Mouse (Mus musculus) CH12.LX (cell line): ENCODE data around the gene Polr3gl. TPM values are rescaled to one million over a fixed set of nuclear protein-coding genes. Genes with fewer than 3 reads are reported as not detected.

ENCODE experiments used
- DNase-seq: peaks from one replicate; pipeline ENCODE4 v3.0.0-alpha.2; 2013; ENCODE audit errors: extremely low read depth
- H3K27ac ChIP-seq: 2 replicates; pipeline ENCODE4 v1.5.1; 2012; ENCODE audit warnings: low read depth, mild to moderate bottlenecking, control low read depth, moderate library complexity; ENCODE audit not compliant: insufficient read depth
- H3K27me3 ChIP-seq: replicated peaks from 2 replicates; pipeline ENCODE3; 2012; ENCODE audit warnings: inconsistent platforms
- H3K36me3 ChIP-seq, 2 experiments: replicated peaks in 1 of 2; 2 replicates each; pipeline versions ENCODE3 to v1.6.1; 2012; ENCODE audit warnings: inconsistent platforms in 1 of 2, low read length in 1 of 2, mild to moderate bottlenecking in 1 of 2, mixed read lengths in 1 of 2, moderate library complexity in 1 of 2; ENCODE audit not compliant: control insufficient read depth in 1 of 2, insufficient read depth in 1 of 2
- H3K4me1 ChIP-seq, 2 experiments: 2 replicates each; pipeline ENCODE4 v1.6.1; 2012; ENCODE audit warnings: inconsistent platforms in 1 of 2, moderate library complexity in 1 of 2; ENCODE audit not compliant: insufficient read depth in 2 of 2, control insufficient read depth in 1 of 2
- H3K4me2 ChIP-seq: 2 replicates; pipeline ENCODE4 v1.6.1; 2012; ENCODE audit warnings: low read depth, mild to moderate bottlenecking, control low read depth; ENCODE audit not compliant: poor library complexity, insufficient read depth, severe bottlenecking
- H3K4me3 ChIP-seq, 3 experiments: fragments of 150-350 bp in 1 of 3; sonication (generic) in 1 of 3; replicated peaks in 1 of 3; 2 replicates each; pipeline versions ENCODE3 to v1.5.1; 2011 to 2012; ENCODE audit warnings: low read depth in 2 of 3, low read length in 2 of 3, mild to moderate bottlenecking in 2 of 3, moderate library complexity in 2 of 3, control low read depth in 1 of 3, improper control_type of control experiment in 1 of 3, inconsistent platforms in 1 of 3, mixed read lengths in 1 of 3; ENCODE audit not compliant: poor library complexity in 1 of 3
- H3K79me2 ChIP-seq: replicated peaks from 2 replicates; pipeline ENCODE4 v1.6.1; 2012; ENCODE audit warnings: mild to moderate bottlenecking, moderate library complexity; ENCODE audit not compliant: control insufficient read depth, poor library complexity, insufficient read depth, severe bottlenecking; ENCODE audit errors: extremely low read depth
- H3K9ac ChIP-seq: 2 replicates; pipeline ENCODE4 v1.6.1; 2012; ENCODE audit warnings: low read depth, mild to moderate bottlenecking, control low read depth, moderate library complexity; ENCODE audit not compliant: insufficient read depth
- H3K9me3 ChIP-seq: replicated peaks from 2 replicates; pipeline ENCODE3; 2012; ENCODE audit warnings: low read length, inconsistent platforms, mixed read lengths
- BHLHE40 ChIP-seq: IDR thresholded peaks from 2 replicates; pipeline ENCODE4 v1.6.1; 2011; ENCODE audit warnings: mild to moderate bottlenecking, low read depth, low read length, improper control_type of control experiment
- CHD2 ChIP-seq: IDR thresholded peaks from 2 replicates; pipeline ENCODE4 v1.6.1; 2011; ENCODE audit warnings: low read length, improper control_type of control experiment
- ELF1 ChIP-seq: IDR thresholded peaks from 2 replicates; pipeline ENCODE4 v1.6.1; 2014; ENCODE audit warnings: low read depth, mild to moderate bottlenecking, inconsistent platforms, low read length, improper control_type of control experiment
- EP300 ChIP-seq: IDR thresholded peaks from 2 replicates; pipeline ENCODE4 v1.6.1; 2011; ENCODE audit warnings: low read length, improper control_type of control experiment
- HCFC1 ChIP-seq: IDR thresholded peaks from 2 replicates; pipeline ENCODE4 v1.6.1; 2012; ENCODE audit warnings: low read depth, mild to moderate bottlenecking, inconsistent platforms, low read length, improper control_type of control experiment
- JUND ChIP-seq: conservative IDR thresholded peaks from 2 replicates; pipeline ENCODE4 v1.6.1; 2011; ENCODE audit warnings: low read depth, low read length, improper control_type of control experiment
- KAT2A ChIP-seq: IDR thresholded peaks from 2 replicates; pipeline ENCODE4 v1.6.1; 2012; ENCODE audit warnings: low read length, improper control_type of control experiment, inconsistent platforms; ENCODE audit not compliant: insufficient replicate concordance
- MXI1 ChIP-seq: IDR thresholded peaks from 2 replicates; pipeline ENCODE4 v1.6.1; 2011; ENCODE audit warnings: mild to moderate bottlenecking, low read depth, low read length, improper control_type of control experiment
- MYC ChIP-seq: IDR thresholded peaks from 2 replicates; pipeline ENCODE4 v1.6.1; 2011; ENCODE audit warnings: low read depth, mild to moderate bottlenecking, improper control_type of control experiment, low read length
- NELFE ChIP-seq: IDR thresholded peaks from 2 replicates; pipeline ENCODE4 v1.6.1; 2011; ENCODE audit warnings: low read depth, low read length, improper control_type of control experiment
- PAX5 ChIP-seq: IDR thresholded peaks from 2 replicates; pipeline ENCODE4 v1.6.1; 2012; ENCODE audit warnings: low read length, inconsistent platforms, mixed read lengths
- POLR2AphosphoS2 ChIP-seq: IDR thresholded peaks from 2 replicates; pipeline ENCODE4 v1.6.1; 2011; ENCODE audit warnings: low read depth, low read length, improper control_type of control experiment
- RCOR1 ChIP-seq: conservative IDR thresholded peaks from 2 replicates; pipeline ENCODE4 v1.6.1; 2012; ENCODE audit warnings: low read depth, mild to moderate bottlenecking, inconsistent platforms, low read length, improper control_type of control experiment
- SIN3A ChIP-seq: IDR thresholded peaks from 2 replicates; pipeline ENCODE4 v1.6.1; 2012; ENCODE audit warnings: low read length, improper control_type of control experiment, inconsistent platforms
- TBP ChIP-seq: conservative IDR thresholded peaks from 2 replicates; pipeline ENCODE4 v1.6.1; 2011; ENCODE audit warnings: low read depth, low read length, improper control_type of control experiment
- UBTF ChIP-seq: IDR thresholded peaks from 2 replicates; pipeline ENCODE4 v1.6.1; 2012; ENCODE audit warnings: low read depth, mild to moderate bottlenecking, inconsistent platforms, low read length, improper control_type of control experiment, moderate library complexity
- ZC3H11A ChIP-seq: IDR thresholded peaks from 2 replicates; pipeline ENCODE4 v1.6.1; 2012; ENCODE audit warnings: low read depth, mild to moderate bottlenecking, inconsistent platforms, low read length, improper control_type of control experiment
- ZKSCAN1 ChIP-seq: IDR thresholded peaks from 2 replicates; pipeline ENCODE4 v1.6.1; 2012; ENCODE audit warnings: low read depth, inconsistent platforms, low read length, improper control_type of control experiment, borderline replicate concordance
- dilution Hi-C: fragments of 300-500 bp; cut with MboI; formaldehyde crosslinking; loops from 2 replicates; pipeline ENCODE4 v1.14.3; 2020; ENCODE audit warnings: low sequenced_read_pairs; ENCODE audit not compliant: extremely low pct_unique_long_range_greater_than_20kb, extremely low pct_ligation_motif_present
- in situ Hi-C: fragments of 300-500 bp; cut with MboI; formaldehyde crosslinking; loops from 3 replicates; pipeline ENCODE4 v1.14.3; 2019; ENCODE audit warnings: low sequenced_read_pairs, low pct_ligation_motif_present, low pct_unique_long_range_greater_than_20kb, mixed read lengths
- polyA plus RNA-seq: library from polyadenylated mRNA; unstranded; fragments of >175 nt; gene quantifications from 2 replicates; pipeline ENCODE4 v1.2.1, GENCODE M21; 2012; ENCODE audit warnings: low read depth; ENCODE audit not compliant: insufficient read length
- total RNA-seq, 2 experiments: library from RNA; depleted of rRNA; stranded (reverse); fragments of 300-350 nt in 1 of 2; fragments of >200 nt in 1 of 2; gene quantifications; 2 replicates each; pipeline ENCODE4 v1.2.3; 2012 to 2014

The Polr3gl gene
- total and polyA plus RNA-seq, 3 experiments, result 13.7 to 18.8 (median 15.7) TPM

DNA sequence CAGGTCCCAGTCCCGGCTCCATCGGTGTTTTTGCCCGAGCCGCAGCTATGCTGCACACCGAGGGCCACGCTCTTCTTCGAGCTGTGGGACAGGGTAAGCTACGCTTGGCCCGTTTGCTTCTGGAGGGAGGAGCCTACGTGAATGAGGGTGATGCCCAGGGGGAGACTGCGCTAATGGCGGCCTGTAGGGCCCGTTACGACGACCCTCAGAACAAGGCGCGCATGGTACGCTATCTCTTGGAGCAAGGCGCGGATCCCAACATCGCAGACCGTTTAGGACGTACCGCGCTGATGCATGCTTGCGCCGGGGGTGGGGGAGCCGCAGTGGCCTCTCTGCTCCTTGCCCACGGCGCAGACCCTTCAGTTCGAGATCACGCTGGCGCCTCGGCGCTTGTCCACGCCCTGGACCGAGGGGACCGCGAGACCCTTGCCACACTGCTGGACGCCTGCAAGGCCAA lies 3.5 kb upstream of the Polr3gl start:
- Histone ChIP-seq H3K79me2 (no peaks in the 10 kb centered on the region), H3K9me3 (peaks cover 14% of the 10 kb centered on the region), H3K27me3 (no peaks in the 10 kb centered on the region), H3K9ac (no peak overlapping the region), H3K4me2 (no peak overlapping the region), H3K4me3 (no peak overlapping the region), H3K36me3 (peaks cover 0 to 6% of the 10 kb centered on the region in 2 experiments), H3K4me1 (peaks cover 4 to 24% of the 10 kb centered on the region in 2 experiments; a peak in 2 of 4 replicates), H3K27ac (no peak overlapping the region)
- in situ Hi-C loops, result no loop called here
- DNase-seq, result no peak
- TF ChIP-seq ELF1, result no peak
- dilution Hi-C loops, result no loop called here

- Histone ChIP-seq H3K4me2 (no peak overlapping the region), H3K27me3 (no peaks in the 10 kb centered on the region), H3K9me3 (peaks cover 14% of the 10 kb centered on the region), H3K9ac (no peak overlapping the region), H3K79me2 (no peaks in the 10 kb centered on the region), H3K4me3 (no peak overlapping the region), H3K4me1 (peaks cover 2 to 24% of the 10 kb centered on the region in 2 experiments; a peak in 2 of 4 replicates), H3K27ac (no peak overlapping the region), H3K36me3 (peaks cover 0 to 6% of the 10 kb centered on the region in 2 experiments)
- dilution Hi-C loops, result no loop called here
- no peak for DNase-seq
- in situ Hi-C loops, result no loop called here
- TF ChIP-seq UBTF, result no peak
- TF ChIP-seq CHD2, result no peak
- no peak for TF ChIP-seq KAT2A
- no peak for TF ChIP-seq PAX5
- no peak for TF ChIP-seq TBP
- no peak for TF ChIP-seq EP300
- no peak for TF ChIP-seq SIN3A
- TF ChIP-seq HCFC1, result no peak
- TF ChIP-seq NELFE, result no peak
- no peak for TF ChIP-seq BHLHE40
- no peak for TF ChIP-seq MXI1
Measured at GRCm38 (mm10) chr3:96596855-96597254, 2.9 kb upstream of the Polr3gl start.

DNA sequence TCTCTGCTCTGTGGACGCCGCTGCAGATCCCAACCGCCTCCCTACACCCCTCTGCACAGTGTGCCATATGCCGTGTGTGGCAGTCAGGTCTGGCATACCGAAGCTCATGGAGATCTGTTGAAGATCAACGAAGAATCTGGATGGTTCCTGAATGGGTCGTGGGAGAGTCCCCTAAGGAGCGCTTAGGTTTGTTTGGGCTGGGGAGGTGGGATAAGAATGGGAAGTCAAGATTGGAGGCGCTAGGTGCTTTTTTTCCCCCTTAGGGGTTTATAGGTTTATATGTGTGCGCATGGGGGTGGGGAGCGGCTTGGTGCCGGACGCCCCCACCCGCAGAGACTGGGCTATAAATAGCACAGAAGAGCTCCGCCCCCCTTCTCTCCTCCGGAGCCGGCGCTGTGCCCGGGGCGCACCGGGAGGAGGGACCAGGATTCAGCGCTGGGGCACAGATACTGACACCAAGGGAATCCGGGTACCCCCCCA lies 2.3 kb upstream of the Polr3gl start, which contains the start of gene Ankrd34a:
Gene Ankrd34a, plus strand, starts transcription at position 409 of the 480 bp plus-strand sequence.
- Histone ChIP-seq H3K4me3 (no peak within 1 kb of the TSS), H3K4me2 (no peak within 1 kb of the TSS), H3K36me3 (peaks cover 0 to 6% of the 10 kb centered on the region in 2 experiments), H3K4me1 (peaks cover 2 to 21% of the 10 kb centered on the region in 2 experiments; a peak in 2 of 4 replicates), H3K9ac (no peak within 1 kb of the TSS), H3K27ac (no peak within 1 kb of the TSS), H3K79me2 (no peaks in the 10 kb centered on the region), H3K27me3 (no peaks in the 10 kb centered on the region), H3K9me3 (peaks cover 14% of the 10 kb centered on the region)
- DNase-seq, result no peak
- TF ChIP-seq JUND, result no peak
- TF ChIP-seq MYC, result no peak
- TF ChIP-seq POLR2AphosphoS2, result no peak
- no peak for TF ChIP-seq ZC3H11A
- TF ChIP-seq RCOR1, result no peak
- TF ChIP-seq ZKSCAN1, result no peak
- dilution Hi-C loops (no loop called here), in situ Hi-C loops (no loop called here)
